Mouse (Mus musculus): ENCODE data around the gene Rps19.
"Not testable (repeated sequence)": the region's sequence is repeated elsewhere in the genome, so short reads cannot be mapped to it uniquely, and the experiment has no call there.

The Rps19 gene

DNA sequence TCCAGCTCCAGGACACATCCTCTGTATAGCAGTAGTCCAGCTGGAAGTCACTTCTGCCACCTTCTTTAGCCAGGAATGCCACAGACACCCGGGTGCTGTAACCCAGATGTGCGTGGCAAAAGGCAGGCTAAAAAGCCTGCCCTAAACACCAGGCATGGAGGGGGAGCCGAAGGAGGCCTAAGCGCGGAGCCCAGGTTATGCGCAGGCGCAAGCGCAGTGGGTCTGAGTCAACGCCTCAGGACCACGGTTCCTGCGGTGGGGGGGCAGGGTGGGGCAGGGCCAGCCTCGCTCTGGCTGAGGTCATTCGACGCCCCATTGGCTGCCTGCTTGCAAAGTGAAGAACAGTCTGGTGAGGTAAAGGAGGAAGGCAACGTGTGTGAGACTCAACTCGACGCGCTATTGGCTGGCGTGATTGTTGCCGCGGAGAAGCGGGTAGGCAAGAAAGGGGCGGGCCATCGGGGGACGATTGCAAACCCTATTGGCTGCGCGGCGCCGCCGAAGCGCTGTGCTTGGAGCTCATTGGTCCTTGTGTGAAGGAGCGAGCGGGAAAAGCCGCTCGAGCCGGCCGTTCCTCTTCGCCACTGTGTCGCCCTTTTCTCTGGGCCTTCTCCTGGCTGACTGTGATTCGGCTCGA is 14.5 kb upstream of the Rps19 start, which contains the start of the genes Lypd4 and Dmrtc2:
Gene Lypd4, minus strand, starts transcription at position 410 of the 634 bp plus-strand sequence.
Gene Dmrtc2, plus strand, starts transcription at position 526 of the 634 bp plus-strand sequence.
- peak; percentile 94 for DNase-seq (ENCODE audit: low read depth, low spot score)

DNA sequence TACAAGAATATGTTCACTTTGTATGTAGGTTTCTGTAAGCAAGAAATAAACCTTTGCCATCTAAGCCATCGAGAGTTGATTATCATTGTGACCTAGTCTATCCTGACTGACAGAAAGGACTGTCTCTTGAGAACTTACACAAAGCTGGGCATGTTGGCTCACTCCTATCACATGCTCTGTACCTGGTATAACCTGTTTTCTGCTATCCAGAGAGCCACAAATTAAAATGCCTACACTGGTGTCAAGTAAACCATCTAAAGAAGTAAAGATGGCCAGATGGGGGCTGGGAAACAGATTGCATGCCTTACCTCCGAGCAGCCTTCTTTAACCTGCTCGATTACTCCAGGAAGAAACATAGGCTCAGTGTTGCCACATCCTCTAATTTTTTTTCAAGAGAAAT is 6.6 kb upstream of the Rps19 start:
- no peak for DNase-seq (ENCODE audit: low read depth, low spot score)

GRCm38 (mm10) chr7:24879620-24880019 is 4.6 kb upstream of the Rps19 start:
- peak; percentile 96 for DNase-seq (ENCODE audit: low read depth, low spot score)

GRCm38 (mm10) chr7:24882416-24883199 is 1.6 kb upstream of the Rps19 start:
- no peak for DNase-seq (ENCODE audit: low read depth, low spot score)

- no peak for DNase-seq (ENCODE audit: low read depth, low spot score)
These were observed 621 bp downstream of the Rps19 start for GRCm38 (mm10) chr7:24884693-24885291.

DNA sequence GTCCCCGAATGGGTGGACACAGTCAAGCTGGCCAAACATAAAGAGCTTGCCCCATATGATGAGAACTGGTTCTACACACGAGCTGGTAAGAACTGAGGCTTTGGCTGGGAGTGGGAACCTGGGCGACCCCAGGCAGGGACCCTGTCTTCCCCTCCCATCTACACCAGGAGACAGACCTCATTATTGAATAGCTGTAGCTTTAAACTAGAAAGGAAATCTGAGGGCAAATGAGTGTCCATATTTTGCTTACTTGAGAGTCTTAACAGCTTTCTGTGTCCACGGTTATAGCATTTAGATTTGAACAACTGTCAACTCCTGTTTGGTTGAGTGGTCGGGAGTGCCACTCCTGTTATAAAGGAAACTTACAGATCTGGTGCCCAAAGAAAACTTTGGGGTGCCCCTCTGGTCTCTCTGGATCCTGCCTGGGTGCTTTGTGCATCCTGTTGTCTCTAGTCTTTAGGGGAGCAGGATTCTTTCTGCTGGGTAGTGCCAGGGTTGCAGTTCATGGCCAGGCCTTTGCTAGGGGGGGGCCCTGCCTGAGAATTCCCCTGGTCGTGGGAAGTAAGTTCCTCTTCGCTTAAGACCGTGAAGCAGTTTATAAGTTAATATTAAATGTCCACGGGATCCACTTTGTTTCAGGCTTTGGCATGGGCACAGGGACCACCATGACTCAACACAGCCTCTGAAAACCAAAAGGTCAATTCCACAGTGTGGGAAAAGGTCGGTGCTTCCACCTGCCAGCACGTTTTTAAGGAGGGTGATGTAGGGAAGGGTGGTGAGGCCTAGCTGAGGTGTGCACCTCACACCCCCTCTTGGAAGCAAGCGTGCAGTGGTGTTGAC is 1.5 kb downstream of the Rps19 start:
- peak; percentile 17 for DNase-seq (ENCODE audit: low read depth, low spot score)

GRCm38 (mm10) chr7:24886308-24886633 is 2.1 kb downstream of the Rps19 start:
- peak; percentile 32 for DNase-seq (ENCODE audit: low read depth, low spot score)

DNA sequence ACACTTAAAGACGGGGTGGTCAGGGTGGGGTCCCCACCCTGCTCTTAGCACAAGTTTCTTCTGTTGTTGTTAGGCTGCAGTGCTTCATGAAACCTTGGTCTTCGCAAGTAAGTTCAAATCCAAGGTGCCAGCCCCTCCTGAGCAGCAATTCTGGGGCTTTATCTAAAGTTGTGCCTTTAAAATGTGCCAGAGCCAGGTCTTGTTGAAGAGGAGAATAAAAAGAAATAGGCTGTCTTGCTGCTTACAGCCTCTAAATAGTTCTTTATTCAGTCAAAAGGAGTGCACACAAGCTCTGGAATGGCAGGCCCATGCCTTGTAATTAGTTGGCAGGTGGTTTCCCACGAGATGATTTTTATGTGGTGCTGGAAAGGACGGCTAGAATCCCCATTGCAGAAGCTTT is 2.9 kb downstream of the Rps19 start:
- DNase-seq (ENCODE audit: low read depth, low spot score), result no peak

DNA sequence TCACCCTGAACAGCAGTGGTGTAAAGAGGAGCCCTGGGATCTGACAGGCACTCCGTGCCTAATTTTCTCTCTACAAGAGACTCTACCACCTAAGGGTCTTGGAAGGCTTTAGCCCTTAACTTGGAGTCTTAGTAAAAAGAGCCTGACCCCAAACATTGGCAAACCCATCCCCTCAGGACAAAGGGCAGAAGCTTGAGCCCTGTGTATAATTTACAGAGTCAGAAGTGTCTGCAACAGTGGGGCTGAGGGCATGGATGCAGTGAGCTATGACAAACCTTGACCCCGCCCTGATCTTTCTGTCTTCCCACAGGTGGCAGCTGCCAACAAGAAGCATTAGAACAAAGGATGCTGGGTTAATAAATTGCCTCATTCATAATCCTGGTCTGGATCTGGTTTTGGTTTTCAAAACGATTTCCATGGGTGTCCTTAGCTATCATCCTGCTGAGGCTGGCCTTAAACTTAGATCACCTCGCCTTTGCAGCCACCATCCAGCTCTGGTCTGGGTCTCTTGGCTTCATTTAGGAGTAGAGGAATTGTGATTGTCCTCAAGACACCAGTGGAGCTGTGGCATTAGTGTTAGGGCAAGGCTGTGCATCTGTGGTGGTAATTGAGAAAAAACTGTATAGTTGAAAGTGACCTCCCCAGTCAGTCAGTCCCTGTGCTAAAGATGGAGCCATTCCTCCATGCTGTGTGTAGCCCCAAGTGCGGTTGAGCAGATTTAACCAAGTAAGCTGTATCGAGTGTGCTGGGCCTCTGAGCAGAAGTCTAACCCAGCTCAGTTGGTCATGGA is 5.5 kb downstream of the Rps19 start:
- DNase-seq (ENCODE audit: low read depth, low spot score), result peak; percentile 19

DNA sequence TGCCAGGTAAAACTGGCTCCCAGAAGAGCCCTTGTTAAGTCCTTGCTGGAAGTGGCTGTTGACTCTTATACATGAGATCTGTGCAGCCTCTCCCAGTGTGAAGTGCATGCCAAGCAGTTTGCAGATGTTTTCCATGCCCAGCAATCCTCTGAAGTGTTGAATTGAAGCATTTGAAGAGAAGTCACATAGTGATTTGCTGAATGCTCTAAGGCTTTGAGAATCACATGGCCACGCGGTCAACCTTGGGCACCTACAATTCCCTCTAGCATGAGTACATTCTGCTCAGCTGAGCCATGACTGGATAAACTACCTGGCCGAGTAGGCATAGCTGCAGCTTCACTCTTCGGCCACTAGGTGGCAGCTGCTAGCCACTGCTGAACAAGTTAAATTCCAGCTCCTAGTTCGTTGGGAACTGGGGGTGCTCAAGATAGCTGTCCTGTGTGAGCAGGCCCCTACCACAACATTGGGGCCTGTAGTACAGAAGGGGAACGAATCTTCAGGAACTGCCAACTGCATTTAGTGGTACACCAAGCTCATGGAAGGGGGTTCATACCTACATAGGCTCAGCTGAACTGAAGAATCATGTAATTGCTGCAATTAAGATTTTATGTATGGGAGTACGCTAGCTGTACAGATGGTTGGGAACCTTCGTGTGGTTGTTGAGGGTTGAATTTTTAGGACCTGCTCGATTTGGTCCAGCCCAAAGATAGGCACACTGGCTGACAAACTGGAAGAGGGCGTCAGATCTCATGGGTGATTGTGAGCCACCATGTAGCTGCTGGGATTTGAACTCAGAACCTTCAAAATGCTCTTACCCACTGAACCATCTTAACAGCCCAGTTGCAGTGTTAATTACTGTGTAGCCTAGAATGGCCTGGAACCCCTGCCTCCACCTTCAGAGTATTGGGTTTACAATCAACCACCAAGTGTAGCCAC is 6.4 kb downstream of the Rps19 start:
- DNase-seq (ENCODE audit: low read depth, low spot score), result peak; percentile 95

DNA sequence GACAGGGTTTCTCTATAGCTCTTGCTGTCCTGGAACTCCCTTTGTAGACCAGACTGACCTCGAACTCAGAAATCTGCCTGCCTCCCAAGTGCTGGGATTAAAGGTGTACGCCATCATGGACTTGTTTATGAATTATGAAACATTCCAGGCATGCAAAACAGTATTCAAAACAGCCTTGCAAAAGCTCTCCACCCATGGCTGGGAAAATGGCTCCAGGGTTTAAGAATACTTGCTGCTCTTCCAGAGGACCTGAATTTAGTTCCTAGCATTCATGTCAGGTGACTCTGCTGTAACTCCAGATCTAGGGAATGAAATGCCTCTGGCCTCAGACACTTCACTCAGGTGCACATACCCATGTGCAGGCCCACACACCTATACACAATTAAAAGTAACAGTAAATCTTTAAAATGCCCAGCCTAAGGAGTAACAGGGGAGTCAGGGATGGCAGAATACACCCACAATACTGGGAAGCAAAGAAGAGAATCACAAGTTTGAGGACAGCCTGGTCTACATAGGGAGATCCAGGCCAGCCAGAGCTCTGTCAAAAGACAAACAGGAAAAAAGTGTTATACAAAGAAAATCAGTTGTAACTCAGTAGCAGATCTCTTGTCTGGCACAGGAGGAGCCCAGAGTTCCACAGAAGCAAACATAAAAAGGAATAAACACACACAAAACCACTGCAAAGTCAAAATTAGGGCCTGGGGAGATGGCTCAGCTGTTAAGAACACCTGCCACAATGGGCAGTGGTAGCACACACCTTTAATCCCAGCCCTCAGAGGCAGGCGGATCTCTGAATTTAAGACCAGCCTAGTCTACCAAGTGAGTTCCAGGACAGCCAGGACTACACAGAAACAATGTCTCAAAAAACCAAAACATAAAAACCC is 7.3 kb downstream of the Rps19 start:
- peak; percentile 42 for DNase-seq (ENCODE audit: low read depth, low spot score)

DNA sequence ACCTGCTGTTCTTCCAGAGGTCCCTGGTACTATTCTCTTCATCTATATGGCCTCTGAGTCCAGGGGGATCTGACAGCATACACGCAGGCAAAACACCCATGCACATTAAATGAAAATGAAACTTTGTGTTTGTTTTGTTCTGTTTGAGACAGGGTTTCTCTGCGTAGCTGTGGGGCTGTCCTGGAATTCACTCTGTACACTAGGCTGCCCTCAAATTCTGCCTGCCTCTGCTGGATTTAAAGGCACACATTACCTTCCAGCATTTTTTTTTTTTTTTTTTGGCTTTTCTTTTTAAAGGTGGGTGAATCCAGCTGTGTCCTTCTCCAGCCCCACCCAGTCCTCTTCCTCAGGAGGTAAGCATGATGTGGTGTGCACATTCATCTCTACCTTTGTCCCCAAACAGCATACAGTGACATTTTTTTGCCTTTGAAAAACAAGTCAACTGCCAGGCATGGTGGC is 8.0 kb downstream of the Rps19 start:
- peak; percentile 58 for DNase-seq (ENCODE audit: low read depth, low spot score)

DNA sequence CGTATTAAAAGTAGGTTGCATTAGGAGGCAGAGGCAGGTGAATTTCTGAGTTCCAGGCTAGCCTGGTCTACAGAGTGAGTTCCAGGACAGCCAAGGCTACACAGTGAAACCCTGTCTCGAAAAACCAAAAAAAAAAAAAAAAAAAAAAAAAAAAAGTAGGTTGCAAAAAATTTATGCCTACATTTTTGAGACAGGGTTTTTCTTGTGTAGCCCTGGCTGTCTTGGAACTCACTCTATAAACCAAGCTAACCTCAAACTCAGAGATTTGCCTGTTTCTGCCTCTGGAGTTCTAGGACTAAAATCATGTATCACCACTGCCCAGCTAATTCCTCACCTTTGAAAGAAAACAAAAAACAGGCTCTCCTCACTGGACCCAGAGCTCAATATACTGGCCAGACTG is 11.6 kb downstream of the Rps19 start:
- not testable (repeated sequence) for DNase-seq (ENCODE audit: low read depth, low spot score)

DNA sequence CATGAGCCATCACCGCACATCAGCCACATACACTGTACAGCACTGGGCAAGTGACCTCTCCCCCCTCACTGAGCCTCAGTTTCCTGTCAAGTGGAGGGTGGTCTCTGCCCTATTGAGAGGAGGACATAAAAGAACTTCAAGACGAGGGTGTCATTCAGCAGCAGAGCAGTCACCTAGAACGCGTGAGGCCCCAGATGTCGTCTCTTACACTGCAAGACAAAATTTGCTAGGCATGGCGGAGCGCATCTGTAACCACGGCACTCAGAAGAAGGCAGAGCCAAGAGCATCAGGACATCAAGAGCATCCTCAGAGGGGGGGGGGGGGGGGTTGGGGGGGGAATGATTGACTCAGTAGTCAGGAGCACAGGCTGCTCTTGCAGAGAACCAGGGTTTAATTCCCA is 12.1 kb downstream of the Rps19 start:
- DNase-seq (ENCODE audit: low read depth, low spot score), result peak; percentile 40

DNA sequence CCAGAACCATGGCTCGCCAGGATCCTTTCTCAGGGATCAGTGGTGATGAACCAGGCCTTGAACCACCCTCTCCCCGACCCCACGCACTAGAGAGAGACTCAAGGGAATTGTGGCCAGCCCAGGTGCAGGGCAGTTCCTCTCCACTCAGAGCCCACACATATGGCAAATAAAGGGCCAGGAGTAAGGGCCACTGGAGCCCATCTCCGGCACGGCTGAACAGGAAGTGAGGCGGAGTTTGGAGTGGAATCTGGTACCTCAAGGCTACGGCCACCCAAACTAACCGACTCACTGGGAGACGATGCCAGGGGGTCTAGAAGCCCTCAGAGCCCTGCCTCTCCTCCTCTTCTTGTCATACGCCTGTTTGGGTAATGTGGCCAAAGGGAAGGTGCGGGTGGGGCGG is 13.1 kb downstream of the Rps19 start, which contains the start of gene Cd79a:
Gene Cd79a, plus strand, starts transcription at position 158 of the 400 bp plus-strand sequence.
- DNase-seq (ENCODE audit: low read depth, low spot score), result peak; percentile 37

GRCm38 (mm10) chr7:24897959-24898358 is 13.8 kb downstream of the Rps19 start:
- DNase-seq (ENCODE audit: low read depth, low spot score), result no peak

GRCm38 (mm10) chr7:24901114-24901513 is 16.9 kb downstream of the Rps19 start:
- DNase-seq (ENCODE audit: low read depth, low spot score), result no peak

DNA sequence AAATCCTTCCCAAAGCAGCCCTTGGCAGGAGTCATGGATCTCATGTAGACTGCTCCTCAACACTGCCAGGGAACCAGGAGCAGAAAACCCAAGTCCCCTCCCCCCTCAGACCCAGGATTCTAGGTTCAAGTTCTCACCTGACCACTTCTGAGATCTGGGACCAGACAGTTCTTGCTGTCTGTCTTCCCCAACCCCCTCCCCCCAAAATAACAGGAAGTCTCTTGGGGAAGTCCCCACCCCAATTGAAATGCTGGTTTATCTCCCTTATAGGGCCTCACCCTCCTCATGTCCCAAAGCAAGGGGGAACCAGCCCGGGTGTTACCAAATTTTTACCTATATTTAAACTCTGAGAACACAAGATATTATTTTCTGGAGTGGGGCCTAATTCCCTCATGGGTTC is 17.7 kb downstream of the Rps19 start:
- DNase-seq (ENCODE audit: low read depth, low spot score), result no peak

DNA sequence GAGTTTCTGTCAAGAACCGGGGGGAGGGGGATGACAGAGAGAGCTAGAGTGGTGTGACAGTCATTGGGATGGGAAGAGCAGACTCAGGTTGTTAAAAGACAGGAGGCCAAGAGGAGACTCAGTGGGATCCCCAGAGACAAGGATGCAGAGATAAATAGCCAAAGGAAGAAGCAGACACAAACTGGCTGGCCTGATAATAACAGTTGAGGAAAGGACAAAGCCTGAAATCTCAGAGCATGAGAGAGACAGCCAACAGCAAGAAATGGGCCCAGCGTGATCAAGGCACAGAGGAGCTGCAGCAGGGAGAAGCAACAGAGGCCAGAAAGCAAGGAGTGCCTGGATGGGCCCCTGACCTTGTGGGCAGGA is 18.1 kb downstream of the Rps19 start:
- no peak for DNase-seq (ENCODE audit: low read depth, low spot score)

All from ZHBTc4 (cell line).